Mouse (Mus musculus): ENCODE data around the gene Fbxl19. TPM values are rescaled to one million over a fixed set of nuclear protein-coding genes. Genes with fewer than 3 reads are reported as not detected.
A peak's percentile ranks its signal among the peaks of the same experiment; 100 is the strongest.

Fbxl19 gene
- total RNA-seq, 2 experiments from 2014 or later = 3.3 to 4.0 TPM

GRCm38 (mm10) chr7:127800435-127801009, 56.2 kb downstream of the Fbxl19 start, which contains the start of gene Hsd3b7:
Hsd3b7 (plus strand) TSS chr7:127800604.
- DNase-seq = peak; percentile 96 to 98

DNA sequence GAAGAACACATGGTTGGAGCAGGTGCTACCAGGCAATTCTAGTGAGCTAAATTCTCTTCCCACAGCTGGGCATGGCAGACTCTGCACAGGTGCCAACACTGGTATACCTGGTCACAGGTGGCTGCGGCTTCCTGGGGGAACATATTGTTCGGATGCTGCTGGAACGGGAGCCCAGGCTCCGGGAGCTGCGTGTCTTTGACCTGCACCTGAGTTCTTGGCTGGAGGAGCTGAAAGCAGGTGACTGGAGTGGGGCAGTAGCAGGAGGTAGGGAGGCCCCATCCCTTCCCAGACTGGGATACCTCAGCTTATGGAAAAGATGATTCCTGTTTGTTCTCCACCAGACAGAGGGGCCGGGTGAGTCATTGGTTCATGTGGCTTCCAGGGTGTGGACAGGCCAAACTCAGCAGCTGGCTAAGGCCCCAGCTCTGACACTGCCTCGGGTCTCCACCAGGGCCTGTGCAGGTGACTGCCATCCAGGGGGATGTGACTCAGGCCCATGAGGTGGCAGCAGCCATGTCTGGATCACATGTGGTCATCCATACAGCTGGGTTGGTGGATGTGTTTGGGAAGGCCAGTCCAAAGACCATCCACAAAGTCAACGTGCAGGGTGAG, 56.8 kb downstream of the Fbxl19 start:
- DNase-seq = peak; percentile 25 to 34

GRCm38 (mm10) chr7:127802313-127802712, 58.0 kb downstream of the Fbxl19 start:
- DNase-seq = no peak

GRCm38 (mm10) chr7:127808821-127809220, 64.5 kb downstream of the Fbxl19 start:
- no peak for DNase-seq

- DNase-seq = no peak
Measured at GRCm38 (mm10) chr7:127809846-127810245, 65.5 kb downstream of the Fbxl19 start.

- DNase-seq = no peak
Measured at GRCm38 (mm10) chr7:127810650-127811049, 66.3 kb downstream of the Fbxl19 start.

- DNase-seq = no peak
Measured at GRCm38 (mm10) chr7:127811240-127811639, 66.9 kb downstream of the Fbxl19 start.

DNA sequence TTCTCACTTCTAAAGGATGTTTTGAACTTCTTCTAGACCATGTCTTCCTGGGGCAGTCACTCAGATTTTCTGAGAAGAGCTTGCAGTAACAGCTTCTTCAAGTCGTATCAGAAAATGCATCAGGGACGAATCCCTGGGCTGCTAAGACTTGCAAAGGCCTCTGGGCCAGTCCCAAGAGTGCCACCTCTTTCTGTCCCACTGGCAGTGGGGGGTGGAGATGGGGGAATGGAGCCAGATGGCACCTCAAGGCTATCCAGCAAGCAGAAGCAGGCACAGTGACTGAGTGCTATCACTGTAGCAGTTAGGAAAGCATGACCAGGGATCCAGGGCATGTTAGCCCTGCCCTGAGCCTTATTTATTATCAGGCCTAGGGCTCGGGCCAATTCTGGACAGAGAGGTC, 67.9 kb downstream of the Fbxl19 start:
- DNase-seq = no peak

DNA sequence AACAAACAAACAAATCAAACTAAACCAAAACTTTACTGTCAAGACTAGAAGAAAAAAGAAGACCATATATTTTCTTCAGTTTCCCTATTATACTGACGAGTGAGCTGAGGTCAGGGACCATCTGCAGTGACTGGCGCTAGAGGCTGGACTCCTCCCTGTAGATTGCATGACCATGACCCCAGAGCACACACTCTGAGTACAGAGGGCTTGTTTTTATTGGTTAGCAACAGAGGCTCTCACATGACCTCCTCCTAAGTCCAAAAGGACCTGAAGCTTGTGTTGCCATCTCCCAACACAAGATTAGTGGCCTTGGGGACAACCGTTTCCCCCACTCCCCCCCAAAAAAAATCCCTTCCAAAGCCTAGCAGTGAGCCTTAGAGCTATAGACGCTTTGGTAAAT, 69.5 kb downstream of the Fbxl19 start:
- DNase-seq = peak in 1 of 2 experiments; percentile 69

DNA sequence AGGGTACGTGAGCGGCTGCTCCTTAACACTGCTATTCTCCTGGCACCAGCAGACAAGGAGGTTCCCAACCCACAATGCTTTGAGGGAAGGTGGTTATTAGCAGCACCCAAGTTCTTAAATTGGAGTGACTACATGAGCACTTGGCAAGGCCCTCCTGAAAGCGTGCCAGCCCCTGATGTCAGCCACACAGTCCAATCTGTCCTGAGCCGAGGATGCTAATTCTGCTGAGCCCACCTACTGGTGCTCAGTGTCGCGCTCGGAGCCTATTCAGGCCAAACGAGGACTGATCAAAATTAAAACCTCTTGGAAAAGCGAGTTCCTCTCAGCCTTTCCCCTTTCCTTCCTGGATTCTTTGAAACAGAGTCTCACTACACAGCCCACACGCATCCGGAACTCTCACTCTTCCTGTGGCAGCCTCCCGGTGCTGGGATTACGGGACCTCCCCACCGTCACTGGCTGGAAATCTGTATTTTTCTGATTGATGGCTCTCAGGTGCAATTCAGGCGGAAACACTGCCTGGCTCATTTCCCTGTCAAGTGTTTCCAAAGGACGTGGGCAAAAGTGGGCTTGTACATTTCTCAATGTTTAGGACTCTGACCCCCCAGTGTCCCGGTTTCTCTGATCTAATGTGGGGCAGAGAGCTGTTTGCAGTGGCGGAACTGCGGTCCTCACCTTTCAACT, 70.0 kb downstream of the Fbxl19 start:
- peak; percentile 90 to 91 for DNase-seq

DNA sequence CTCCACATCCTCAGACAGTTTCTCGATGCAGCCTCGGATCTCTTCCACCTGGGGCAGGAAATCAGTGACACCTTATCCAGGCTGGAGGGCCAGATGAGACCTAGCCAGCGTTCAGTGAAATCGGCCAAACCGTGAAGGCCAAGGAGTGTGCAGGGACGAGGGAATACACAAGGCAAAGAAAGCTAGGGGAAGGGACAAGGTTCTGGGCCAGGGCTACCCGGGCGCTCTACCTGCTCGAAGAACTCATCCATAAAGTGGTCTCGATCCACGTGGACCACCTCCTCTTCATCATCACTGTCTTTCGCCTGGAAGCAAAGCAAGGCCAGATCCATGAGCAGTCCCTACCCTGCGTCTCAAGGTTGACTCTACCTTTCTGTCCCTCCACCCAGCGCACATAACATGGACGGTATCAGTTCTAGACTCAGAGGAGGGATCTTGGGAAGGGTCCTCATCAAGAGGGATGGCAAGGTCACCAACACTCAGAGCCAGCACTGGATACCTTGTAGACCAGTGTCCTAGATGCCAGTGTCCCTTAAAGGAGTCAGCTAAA, 70.8 kb downstream of the Fbxl19 start:
- DNase-seq = no peak

- DNase-seq = peak; percentile 68 to 78
Measured at GRCm38 (mm10) chr7:127815954-127816821, 71.8 kb downstream of the Fbxl19 start.

DNA sequence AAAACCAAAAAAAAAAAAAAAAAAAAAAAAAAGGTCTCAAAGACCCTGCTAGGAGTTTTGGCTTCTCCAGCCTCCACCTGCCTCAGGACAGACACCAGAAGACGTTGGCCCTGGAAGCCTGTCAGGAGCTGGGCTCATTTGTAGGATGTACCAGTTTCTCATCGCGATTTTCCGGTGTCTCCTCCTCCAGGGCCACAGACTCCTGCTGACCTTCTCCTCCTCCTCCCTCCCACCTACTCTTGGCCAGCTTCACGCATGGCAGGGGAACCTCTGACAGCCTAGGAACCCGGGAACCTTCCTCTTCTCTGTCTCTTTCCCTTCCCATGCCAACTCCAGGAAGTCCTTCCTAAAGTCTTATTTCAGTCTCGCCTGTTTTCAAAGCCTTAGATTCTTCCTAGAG, 72.7 kb downstream of the Fbxl19 start:
- no peak for DNase-seq

- no peak for DNase-seq
Measured at GRCm38 (mm10) chr7:127817776-127818175, 73.4 kb downstream of the Fbxl19 start.

Small RNA genes within 50 kb of the gene (microRNA-seq; reads per million reads assigned to microRNA genes)
- 0 to 0.38 reads per million in 2 experiments for gene Mir762

Other genes starting within 250 kb of the Fbxl19 start
- 10 to 100 TPM; 47.1 to 56.4 TPM for gene Srcap, start 232.6 kb upstream of the Fbxl19 start, total RNA-seq (2021)
- gene Gm42715, start 225.0 kb upstream of the Fbxl19 start, total RNA-seq (2021) = 10 to 100 TPM in 1 of 2 experiments, 1 to 10 TPM in 1; 9.7 to 11.4 TPM
- not detected for gene Tmem265, start 183.2 kb upstream of the Fbxl19 start, total RNA-seq (2021)
- 10 to 100 TPM; 14.9 to 16.4 TPM for gene Phkg2, start 171.2 kb upstream of the Fbxl19 start, total RNA-seq (2021)
- 10 to 100 TPM; 12.6 to 15.4 TPM for gene Ccdc189, start 155.9 kb upstream of the Fbxl19 start, total RNA-seq (2021)
- 10 to 100 TPM; 41.0 to 42.8 TPM for gene Rnf40, start 155.8 kb upstream of the Fbxl19 start, total RNA-seq (2021)
- gene Zfp629, start 128.7 kb upstream of the Fbxl19 start, total RNA-seq (2021) = 10 to 100 TPM; 16.5 TPM
- gene Bcl7c, start 35.6 kb upstream of the Fbxl19 start, total RNA-seq (2021) = 10 to 100 TPM; 34.1 to 35.4 TPM
- 1 to 10 TPM; 8.8 to 9.7 TPM for gene Ctf1, start 31.8 kb upstream of the Fbxl19 start, total RNA-seq (2021)
- not detected for gene Ctf2, start 12.4 kb upstream of the Fbxl19 start, total RNA-seq (2021)
- gene Orai3, start 25.3 kb downstream of the Fbxl19 start, total RNA-seq (2021) = 10 to 100 TPM; 20.5 to 26.4 TPM
- gene Setd1a, start 32.1 kb downstream of the Fbxl19 start, total RNA-seq (2021) = 10 to 100 TPM; 15.8 to 19.5 TPM
- 1 to 10 TPM; 2.5 to 2.6 TPM for gene Gm49388, start 41.1 kb downstream of the Fbxl19 start, total RNA-seq (2021)
- gene Hsd3b7, start 56.1 kb downstream of the Fbxl19 start, total RNA-seq (2021) = 10 to 100 TPM; 10.8 to 13.9 TPM
- 10 to 100 TPM; 66.5 to 67.0 TPM for gene Stx4a, start 79.8 kb downstream of the Fbxl19 start, total RNA-seq (2021)
- under 1 TPM; 0.30 to 0.72 TPM for gene Stx1b, start 80.0 kb downstream of the Fbxl19 start, total RNA-seq (2021)
- gene Zfp646, start 131.7 kb downstream of the Fbxl19 start, total RNA-seq (2021) = 10 to 100 TPM; 16.7 to 17.9 TPM
- 1 to 10 TPM; 3.4 to 4.1 TPM for gene Zfp668, start 132.3 kb downstream of the Fbxl19 start, total RNA-seq (2021)
- 1 to 10 TPM in 1 of 2 experiments, under 1 TPM in 1; 0.52 to 1.3 TPM for gene Prss53, start 146.4 kb downstream of the Fbxl19 start, total RNA-seq (2021)
- gene Gm21974, start 150.9 kb downstream of the Fbxl19 start, total RNA-seq (2021) = under 1 TPM in 1 of 2 experiments, not detected in 1; 0.27 TPM
- 10 to 100 TPM; 19.3 to 20.8 TPM for gene Vkorc1, start 151.1 kb downstream of the Fbxl19 start, total RNA-seq (2021)
- 100 to 1,000 TPM; 119 to 128 TPM for gene Bckdk, start 159.5 kb downstream of the Fbxl19 start, total RNA-seq (2021)
- gene Kat8, start 168.0 kb downstream of the Fbxl19 start, total RNA-seq (2021) = 10 to 100 TPM; 14.1 to 14.6 TPM
- gene Prss8, start 185.6 kb downstream of the Fbxl19 start, total RNA-seq (2021) = under 1 TPM in 1 of 2 experiments, not detected in 1; 0.26 TPM
- gene Prss36, start 202.2 kb downstream of the Fbxl19 start, total RNA-seq (2021) = 1 to 10 TPM; 8.5 to 9.3 TPM
- gene Fus, start 222.9 kb downstream of the Fbxl19 start, total RNA-seq (2021) = 100 to 1,000 TPM; 108 to 156 TPM
- gene Pycard, start 249.3 kb downstream of the Fbxl19 start, total RNA-seq (2021) = 10 to 100 TPM in 1 of 2 experiments, 1 to 10 TPM in 1; 9.0 to 10.5 TPM

Measured in heart, adult 18-20 months (tissue).